Comparison of ENCODE assay signal across 11 mouse cellular contexts in the genomic region with DNA sequence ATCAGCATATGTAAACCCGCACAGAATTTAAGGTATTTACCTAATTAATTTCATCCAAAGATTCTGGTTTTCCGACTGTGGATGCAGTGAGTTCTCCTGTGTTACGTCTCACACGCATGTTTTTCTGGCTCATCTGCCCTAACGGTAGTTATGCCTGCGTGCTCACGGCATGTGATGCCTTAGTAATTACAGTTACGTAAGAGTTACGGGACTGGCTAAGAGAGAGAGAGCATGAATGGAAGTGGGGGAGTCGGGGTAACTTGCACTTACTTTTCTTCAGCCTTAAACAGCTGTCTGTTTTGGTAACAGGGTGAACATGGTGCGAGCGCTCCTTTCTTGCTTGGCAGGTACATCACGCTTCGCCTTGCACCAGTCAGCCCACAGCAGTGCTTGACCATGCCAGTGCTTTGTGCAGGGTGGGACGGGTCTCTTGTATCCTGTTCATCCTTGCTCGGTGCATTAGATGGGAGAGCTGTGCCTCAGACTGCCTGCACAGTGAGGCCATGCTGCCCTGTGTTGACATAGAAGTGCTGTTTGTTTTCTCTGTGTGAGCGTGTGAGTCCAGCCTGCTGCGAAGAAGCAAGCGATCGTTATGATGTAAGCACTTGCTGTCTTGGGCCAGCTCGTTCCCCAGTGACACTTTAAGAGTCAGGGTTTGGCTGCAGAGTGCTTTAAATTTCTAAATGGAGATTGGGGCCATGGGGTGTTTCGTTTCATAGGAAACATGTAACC.
DNase-seq lines count a peak whose midpoint lies in the region; ATAC-seq lines count a peak whose summit lies in the region.
"Had no signal": no experiment of that assay in that cellular context is flagged by ENCODE, and none has a peak within 500 bp of the region (broad histone marks: within the 10 kb centered on the region; RNA-seq: fewer than 3 reads in every experiment).

No protein-coding gene starts in this region.

- H3K27ac ChIP-seq in limb, embryonic 12.5 days: 0 out of 2 replicates have a peak overlapping the region, but pooled peaks have one; percentile 12
- H3K27ac ChIP-seq in limb, embryonic 10.5 days: no peak overlapping the region; the same call in 1 of the 2 replicates
- no peak overlapping the region for H3K27ac ChIP-seq in embryonic facial prominence, embryonic 10.5 days (replicated peaks)

- H3K9me3 ChIP-seq in limb, embryonic 12.5 days: no peaks in the 10 kb centered on the region
- H3K9me3 ChIP-seq in limb, embryonic 10.5 days (replicated peaks): no peaks in the 10 kb centered on the region
- H3K9me3 ChIP-seq in megakaryocyte, embryonic 14.5 days: no peaks in the 10 kb centered on the region
- no peaks in the 10 kb centered on the region for H3K9me3 ChIP-seq in embryonic facial prominence, embryonic 10.5 days

- peak; percentile 14 to 38 for DNase-seq in gastrocnemius, adult 8-10 months (ENCODE audit: low spot score in 2 of 2)
- no peak for DNase-seq in gastrocnemius, postnatal 4 days (ENCODE audit: low spot score in 2 of 2)
- DNase-seq in limb, embryonic 10.5 days (ENCODE audit: low spot score): no peak
- DNase-seq in heart, postnatal 25 days (ENCODE audit: low spot score): peak; percentile 21
- no peak for DNase-seq in embryonic facial prominence, embryonic 10.5 days (ENCODE audit: low spot score)
- DNase-seq: kidney, adult 11 months; thymus, postnatal 14 days had no signal

- H3K27me3 ChIP-seq in limb, embryonic 12.5 days: no peaks in the 10 kb centered on the region
- no peaks in the 10 kb centered on the region for H3K27me3 ChIP-seq in limb, embryonic 10.5 days (ENCODE audit: low read depth, poor library complexity, severe bottlenecking)
- no peaks in the 10 kb centered on the region for H3K27me3 ChIP-seq in megakaryocyte, embryonic 14.5 days (replicated peaks)
- H3K27me3 ChIP-seq in embryonic facial prominence, embryonic 10.5 days (replicated peaks; ENCODE audit: low read depth, poor library complexity, severe bottlenecking): no peaks in the 10 kb centered on the region

- peaks cover 29% of the 10 kb centered on the region for H3K4me1 ChIP-seq in limb, embryonic 12.5 days (replicated peaks)
- peaks cover 8% of the 10 kb centered on the region; the same call in 1 of the 2 replicates for H3K4me1 ChIP-seq in limb, embryonic 10.5 days
- peaks cover 85% of the 10 kb centered on the region for H3K4me1 ChIP-seq in megakaryocyte, embryonic 14.5 days
- H3K4me1 ChIP-seq in embryonic facial prominence, embryonic 10.5 days: peaks cover 8% of the 10 kb centered on the region; the same call in 1 of the 2 replicates

- H3K36me3 ChIP-seq in limb, embryonic 12.5 days: peaks cover 18% of the 10 kb centered on the region; the same call in 1 of the 2 replicates
- H3K36me3 ChIP-seq in limb, embryonic 10.5 days: peaks cover 27% of the 10 kb centered on the region
- H3K36me3 ChIP-seq in megakaryocyte, embryonic 14.5 days (replicated peaks; ENCODE audit: low read length): peaks cover 67% of the 10 kb centered on the region
- peaks cover 27% of the 10 kb centered on the region for H3K36me3 ChIP-seq in embryonic facial prominence, embryonic 10.5 days (replicated peaks)

- no peak overlapping the region for H3K4me3 ChIP-seq in limb, embryonic 12.5 days (replicated peaks)
- H3K4me3 ChIP-seq in limb, embryonic 10.5 days: no peak overlapping the region
- H3K4me3 ChIP-seq in megakaryocyte, embryonic 14.5 days (replicated peaks): peak overlapping the region; percentile 40
- H3K4me3 ChIP-seq in embryonic facial prominence, embryonic 10.5 days: no peak overlapping the region

- no peak overlapping the region for H3K9ac ChIP-seq in limb, embryonic 12.5 days (replicated peaks)

- ATAC-seq in limb, embryonic 12.5 days (ENCODE audit: insufficient number of reproducible peaks, insufficient read depth, low FRiP score, low TSS enrichment, low read depth): no peak
- ATAC-seq in monocyte, adult 5-6 weeks (replicated peaks; ENCODE audit: insufficient number of reproducible peaks, low FRiP score, low TSS enrichment, poor library complexity, severe bottlenecking): no peak
- ATAC-seq: CD4-positive, CD25-positive, alpha-beta regulatory T cell, adult 4 months had no signal

- no peak overlapping the region for H3K4me2 ChIP-seq in limb, embryonic 12.5 days

- WGBS in limb, embryonic 12.5 days: 80% methylated on average over 22 of the region's 22 CpGs
- WGBS in limb, embryonic 10.5 days: 84% methylated on average over 22 of the region's 22 CpGs
- WGBS in embryonic facial prominence, embryonic 10.5 days: 81% methylated on average over 22 of the region's 22 CpGs

- intact Hi-C loops in heart, postnatal 25 days (cut with DNase I): no loop called here

Comparison
In these comparisons a context has a peak if more than half of its experiments do, and no peak if none do; other contexts are left out.
1. DNase-seq: peak in gastrocnemius, adult 8-10 months (2 of 2) and heart, postnatal 25 days (single experiment); none in gastrocnemius, postnatal 4 days (0 of 2), limb, embryonic 10.5 days (single experiment) and embryonic facial prominence, embryonic 10.5 days (single experiment).